Mouse (Mus musculus) forebrain, embryonic 10.5 days (tissue): Measurements from ENCODE around the gene Gmcl1. TPM values are rescaled to one million over a fixed set of nuclear protein-coding genes. Genes with fewer than 3 reads are reported as not detected.

Experiments used
- DNase-seq: peaks from one replicate; pipeline ENCODE4 v3.0.0-alpha.2; 2017; ENCODE audit warnings: low spot score; ENCODE audit errors: extremely low spot score
- H3K27ac ChIP-seq: fragments of 300-500 bp; sonication (generic); 2 replicates; pipeline ENCODE4 v1.5.1; 2016; ENCODE audit warnings: mild to moderate bottlenecking
- H3K27me3 ChIP-seq: fragments of 300-500 bp; sonication (generic); 2 replicates; pipeline ENCODE4 v1.6.1; 2016; ENCODE audit warnings: mild to moderate bottlenecking; ENCODE audit not compliant: poor library complexity, severe bottlenecking
- H3K36me3 ChIP-seq: fragments of 300-500 bp; sonication (generic); replicated peaks from 2 replicates; pipeline ENCODE4 v1.6.1; 2016; ENCODE audit warnings: mild to moderate bottlenecking, moderate library complexity
- H3K4me1 ChIP-seq: fragments of 300-500 bp; sonication (generic); 2 replicates; pipeline ENCODE4 v1.6.1; 2016
- H3K4me3 ChIP-seq: fragments of 300-500 bp; sonication (generic); 2 replicates; pipeline ENCODE4 v1.5.1; 2016; ENCODE audit warnings: mild to moderate bottlenecking, moderate library complexity
- H3K9me3 ChIP-seq: fragments of 300-500 bp; sonication (generic); 2 replicates; pipeline ENCODE4 v1.6.1; 2016; ENCODE audit warnings: mild to moderate bottlenecking, moderate library complexity
- WGBS: fragments of 180-500 bp; shearing (Covaris S2); methylation state at CpG from one replicate; pipeline ENCODE4 v1.1.7; 2016; 5-methylcytosine and 5-hydroxymethylcytosine counted together
- polyA plus RNA-seq: library from polyadenylated mRNA; unstranded; fragments of >200 nt; fragmentation: Nextera tagmentation; extraction: Ambion mirVana; gene quantifications from 2 replicates; pipeline ENCODE4 v1.2.1, GENCODE M21; 2016

Gmcl1 gene
- polyA plus RNA-seq, 1 experiment from 2014 or later = 28.1 TPM

GRCm38 (mm10) chr6:86668580-86669239 lies 64.5 kb downstream of the Gmcl1 start, which contains the start of gene Mxd1:
Mxd1 (minus strand) TSS chr6:86669161.
- H3K4me3 ChIP-seq = peak within 1 kb of the TSS; percentile 72
- H3K27me3 ChIP-seq = no peaks in the 10 kb centered on the region
- under 1% methylated on average over 76 of the region's 76 CpGs for WGBS
- peak; percentile 19 for DNase-seq
- H3K27ac ChIP-seq = peak within 1 kb of the TSS; percentile 77
- peaks cover 23% of the 10 kb centered on the region for H3K36me3 ChIP-seq
- peaks cover 23% of the 10 kb centered on the region for H3K4me1 ChIP-seq
- H3K9me3 ChIP-seq = no peaks in the 10 kb centered on the region

DNA sequence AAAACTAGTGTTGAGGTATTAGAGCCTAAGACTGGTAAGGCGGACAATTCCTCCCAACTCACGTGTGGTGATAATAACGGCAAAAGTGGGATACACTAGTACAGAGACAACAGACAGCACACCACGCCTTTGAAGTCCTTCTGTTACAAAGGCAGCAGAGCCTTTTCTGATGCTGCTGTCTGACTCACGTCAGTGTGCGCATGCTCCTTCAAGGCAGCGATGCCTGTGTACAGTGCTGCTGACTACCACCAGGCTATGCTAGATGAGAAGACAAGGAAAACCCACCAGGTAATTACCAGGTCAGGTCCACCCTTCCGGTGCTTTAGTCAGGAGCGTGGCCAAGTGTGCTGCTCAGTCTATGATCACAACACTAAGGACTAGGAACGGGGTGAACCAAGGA lies 66.1 kb downstream of the Gmcl1 start:
- no peak overlapping the region for H3K4me3 ChIP-seq
- WGBS = 95% methylated on average over 10 of the region's 10 CpGs
- no peak overlapping the region for H3K27ac ChIP-seq
- peaks cover 23% of the 10 kb centered on the region for H3K4me1 ChIP-seq
- DNase-seq = no peak
- H3K9me3 ChIP-seq = no peaks in the 10 kb centered on the region
- H3K27me3 ChIP-seq = no peaks in the 10 kb centered on the region
- peaks cover 14% of the 10 kb centered on the region for H3K36me3 ChIP-seq

- Histone ChIP-seq H3K27me3 (no peaks in the 10 kb centered on the region), H3K4me1 (peaks cover 23% of the 10 kb centered on the region), H3K4me3 (no peak overlapping the region), H3K9me3 (no peaks in the 10 kb centered on the region), H3K36me3 (peaks cover 12% of the 10 kb centered on the region; the same call in 1 of the 2 replicates), H3K27ac (no peak overlapping the region)
- DNase-seq = no peak
- WGBS = 85% methylated on average over 17 of the region's 17 CpGs
Measured at GRCm38 (mm10) chr6:86665560-86666307, 67.4 kb downstream of the Gmcl1 start.

- Histone ChIP-seq H3K27me3 (no peaks in the 10 kb centered on the region), H3K27ac (no peak overlapping the region), H3K4me3 (no peak overlapping the region), H3K9me3 (no peaks in the 10 kb centered on the region), H3K36me3 (peaks cover 15% of the 10 kb centered on the region; the same call in 1 of the 2 replicates), H3K4me1 (peaks cover 22% of the 10 kb centered on the region)
- 86% methylated on average over 5 of the region's 5 CpGs for WGBS
- no peak for DNase-seq
Measured at GRCm38 (mm10) chr6:86665076-86665475, 68.1 kb downstream of the Gmcl1 start.

- no peak for DNase-seq
Measured at GRCm38 (mm10) chr6:86660161-86660877, 72.9 kb downstream of the Gmcl1 start.

GRCm38 (mm10) chr6:86658501-86658900 lies 74.7 kb downstream of the Gmcl1 start:
- Histone ChIP-seq H3K27ac (no peak overlapping the region), H3K36me3 (peaks cover 22% of the 10 kb centered on the region; the same call in 1 of the 2 replicates), H3K4me1 (no peaks in the 10 kb centered on the region), H3K4me3 (no peak overlapping the region), H3K27me3 (no peaks in the 10 kb centered on the region), H3K9me3 (no peaks in the 10 kb centered on the region)
- 89% methylated on average over 3 of the region's 3 CpGs for WGBS
- no peak for DNase-seq

More at GRCm38 (mm10) chr6:86660161-86660877, 72.9 kb downstream of the Gmcl1 start:
- WGBS = 82% methylated on average over 9 of the region's 9 CpGs
- no peaks in the 10 kb centered on the region for H3K4me1 ChIP-seq
- peaks cover 22% of the 10 kb centered on the region; the same call in 1 of the 2 replicates for H3K36me3 ChIP-seq
- no peak overlapping the region for H3K27ac ChIP-seq
- H3K27me3 ChIP-seq = no peaks in the 10 kb centered on the region
- H3K9me3 ChIP-seq = no peaks in the 10 kb centered on the region
- H3K4me3 ChIP-seq = no peak overlapping the region

GRCm38 (mm10) chr6:86654270-86654916 lies 78.8 kb downstream of the Gmcl1 start:
- H3K4me3 ChIP-seq = no peak overlapping the region

GRCm38 (mm10) chr6:86653026-86653425 lies 80.2 kb downstream of the Gmcl1 start:
- no peak for DNase-seq
- H3K9me3 ChIP-seq = no peaks in the 10 kb centered on the region
- peaks cover 43% of the 10 kb centered on the region for H3K36me3 ChIP-seq
- H3K27ac ChIP-seq = no peak overlapping the region
- H3K4me3 ChIP-seq = no peak overlapping the region
- H3K4me1 ChIP-seq = no peaks in the 10 kb centered on the region
- no peaks in the 10 kb centered on the region for H3K27me3 ChIP-seq
- 87% methylated on average over 6 of the region's 6 CpGs for WGBS

More at GRCm38 (mm10) chr6:86654270-86654916, 78.8 kb downstream of the Gmcl1 start:
- Histone ChIP-seq H3K27ac (no peak overlapping the region), H3K27me3 (no peaks in the 10 kb centered on the region), H3K36me3 (peaks cover 36% of the 10 kb centered on the region), H3K4me1 (no peaks in the 10 kb centered on the region), H3K9me3 (no peaks in the 10 kb centered on the region)
- DNase-seq = no peak
- WGBS = 80% methylated on average over 9 of the region's 9 CpGs

DNA sequence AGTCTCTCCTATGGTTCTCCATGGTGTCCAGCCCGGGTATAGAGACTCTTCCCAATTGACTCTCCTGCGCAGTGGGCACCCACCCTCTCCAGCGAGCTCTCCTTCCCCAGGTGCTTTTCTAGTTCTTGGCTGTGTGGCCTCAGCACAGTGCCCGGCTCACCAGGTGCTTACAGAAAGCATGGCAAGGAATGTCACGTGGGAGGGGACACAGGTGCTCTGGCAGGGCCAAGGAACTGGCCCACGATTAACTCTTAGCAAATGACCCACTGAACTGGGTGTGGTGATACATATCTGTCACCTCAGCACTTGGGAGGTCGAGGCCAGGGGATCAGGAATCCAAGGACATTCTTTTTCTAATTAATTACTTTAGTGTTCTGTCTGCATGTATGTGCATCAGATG lies 87.0 kb downstream of the Gmcl1 start:
- Histone ChIP-seq H3K36me3 (peaks cover 24% of the 10 kb centered on the region), H3K27me3 (no peaks in the 10 kb centered on the region), H3K4me1 (no peaks in the 10 kb centered on the region), H3K9me3 (no peaks in the 10 kb centered on the region), H3K4me3 (no peak overlapping the region), H3K27ac (no peak overlapping the region)
- no peak for DNase-seq
- 85% methylated on average over 7 of the region's 7 CpGs for WGBS

GRCm38 (mm10) chr6:86645551-86645950 lies 87.6 kb downstream of the Gmcl1 start:
- H3K36me3 ChIP-seq = peaks cover 19% of the 10 kb centered on the region
- H3K4me3 ChIP-seq = no peak overlapping the region
- no peaks in the 10 kb centered on the region for H3K27me3 ChIP-seq
- no peak overlapping the region for H3K27ac ChIP-seq
- WGBS = 86% methylated on average over 4 of the region's 4 CpGs
- no peak for DNase-seq
- H3K4me1 ChIP-seq = no peaks in the 10 kb centered on the region
- H3K9me3 ChIP-seq = no peaks in the 10 kb centered on the region

DNA sequence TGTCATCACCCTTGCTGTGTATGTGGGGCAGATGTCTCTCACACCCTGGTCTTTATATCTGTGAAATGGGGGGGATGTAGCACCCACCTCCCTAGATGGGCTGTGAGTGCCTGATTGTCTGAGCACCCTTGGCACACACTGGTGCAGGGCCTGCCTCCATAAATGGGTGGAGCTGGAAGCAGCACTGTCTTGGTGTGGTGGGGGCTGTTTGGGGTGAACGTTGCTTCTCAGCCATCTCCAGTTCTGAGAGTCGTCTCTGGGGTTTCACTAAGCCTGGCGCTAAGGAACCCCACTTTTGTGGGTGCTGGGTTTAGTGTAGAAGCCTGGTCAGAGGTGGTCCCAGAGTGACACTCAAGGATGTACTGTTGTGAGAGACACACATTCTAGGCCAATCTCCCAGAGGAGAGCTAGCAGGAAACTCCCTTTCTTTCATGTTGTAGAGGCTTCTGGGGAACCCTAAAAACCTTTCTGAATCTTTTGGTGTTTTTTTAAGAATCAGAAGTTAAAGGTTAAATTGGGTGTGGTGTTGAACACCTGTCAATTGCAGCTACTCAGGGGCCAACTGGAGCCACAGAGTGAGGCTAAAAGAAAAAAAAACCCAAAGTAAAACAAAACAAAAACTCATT lies 88.3 kb downstream of the Gmcl1 start:
- H3K4me1 ChIP-seq = no peaks in the 10 kb centered on the region
- H3K27me3 ChIP-seq = no peaks in the 10 kb centered on the region
- 87% methylated on average over 3 of the region's 3 CpGs for WGBS
- peaks cover 12% of the 10 kb centered on the region for H3K36me3 ChIP-seq
- no peak for DNase-seq
- H3K9me3 ChIP-seq = no peaks in the 10 kb centered on the region
- H3K27ac ChIP-seq = no peak overlapping the region
- H3K4me3 ChIP-seq = no peak overlapping the region
